Mouse (Mus musculus) lung, postnatal 0 days (tissue): ENCODE measurements at regions not wholly inside any gene's neighbourhood (a gene's known extent, or its start where the extent isn't known, plus 50 kb on each side); places are given as distances from the start of the nearest gene placed in this dataset.

Experiments used
- CTCF ChIP-seq: IDR thresholded peaks from 2 replicates; pipeline ENCODE4 v1.5.1; 2016; ENCODE audit warnings: antibody characterized with exemption, mild to moderate bottlenecking
- EP300 ChIP-seq: IDR thresholded peaks from 2 replicates; pipeline ENCODE4 v1.6.1; 2016; ENCODE audit warnings: antibody characterized with exemption, mild to moderate bottlenecking, control low read depth

GRCm38 (mm10) chr9:17152369-17152768 lies 651.3 kb upstream of the Fat3 start:
- no peak for TF ChIP-seq CTCF
- no peak for TF ChIP-seq EP300
